Mouse (Mus musculus): ENCODE measurements at regions not wholly inside any gene's neighbourhood (a gene's known extent, or its start where the extent isn't known, plus 50 kb on each side); places are given as distances from the start of the nearest gene placed in this dataset.

DNA sequence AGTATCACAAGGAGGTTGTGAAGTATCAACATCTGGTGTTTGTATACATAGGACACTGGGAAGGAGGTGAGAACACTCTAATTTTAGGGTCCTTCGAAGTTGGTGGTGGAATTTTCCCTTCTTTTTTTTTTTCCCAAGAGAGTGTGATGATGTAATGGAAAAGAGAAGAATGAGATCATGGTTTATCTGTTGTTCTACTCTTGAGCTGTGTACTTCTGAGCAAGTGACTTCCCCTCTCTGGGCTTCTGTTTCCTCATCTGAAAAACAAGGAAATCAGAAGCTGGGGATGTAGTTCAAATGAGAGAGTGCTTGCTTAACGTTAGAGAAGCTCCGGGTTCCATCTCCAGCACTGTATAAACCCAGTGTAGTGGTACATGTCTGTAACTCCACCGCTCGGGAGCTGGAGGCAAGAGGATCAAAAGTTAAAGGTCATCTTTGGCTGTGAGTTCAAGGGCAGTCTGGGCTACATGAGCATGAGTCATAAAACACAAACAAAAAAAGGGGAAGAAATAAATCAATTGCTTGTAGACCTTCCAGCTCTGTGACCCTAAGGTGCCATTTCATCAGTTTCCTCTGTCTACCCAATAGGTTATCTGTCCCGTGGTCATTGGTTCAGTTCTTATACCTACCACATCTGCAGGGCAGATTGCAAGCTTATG is 132.5 kb upstream of the Cxcr4 start:
- no peak for DNase-seq (ENCODE audit: low spot score)

DNA sequence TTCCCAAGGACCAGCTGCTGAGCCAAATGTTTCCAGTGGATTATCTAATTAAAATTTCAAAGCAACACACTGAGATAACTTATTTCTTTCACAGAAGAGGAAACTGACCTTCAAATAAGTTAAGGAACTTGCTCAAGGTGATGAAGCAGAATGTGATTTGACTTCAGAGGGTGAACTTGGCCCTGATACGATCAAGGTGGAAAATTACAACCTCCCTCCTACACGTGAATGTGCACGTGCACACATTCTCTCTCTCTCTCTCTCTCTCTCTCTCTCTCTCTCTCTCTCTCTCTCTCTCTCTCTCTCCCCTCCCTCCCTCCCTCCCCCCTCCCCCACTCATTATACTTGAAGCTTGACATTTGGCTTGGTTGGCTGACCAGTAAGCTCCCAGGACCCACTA is 131.8 kb upstream of the Cxcr4 start:
- DNase-seq (ENCODE audit: low spot score) = no peak

DNA sequence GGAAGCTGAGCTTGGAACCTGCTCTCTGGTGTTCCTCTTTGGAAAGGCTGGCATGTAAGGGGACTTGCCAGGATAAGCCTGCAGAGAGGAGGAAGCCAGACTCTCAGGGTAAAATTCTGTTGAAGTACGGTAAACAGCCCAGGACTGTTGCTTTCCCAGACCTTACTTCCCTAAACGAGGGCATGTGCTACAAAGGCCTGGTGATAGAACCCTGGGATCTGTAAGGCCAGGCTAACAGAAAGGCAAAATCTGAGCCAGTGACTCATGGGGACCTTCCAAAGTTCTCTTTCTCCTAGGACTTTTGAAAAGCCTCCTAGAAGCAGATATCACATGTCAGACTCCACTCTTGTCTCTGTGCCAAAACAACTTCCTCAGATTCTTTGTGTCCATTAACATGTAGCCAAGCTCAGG is 130.0 kb upstream of the Cxcr4 start:
- no peak for DNase-seq (ENCODE audit: low spot score)

DNA sequence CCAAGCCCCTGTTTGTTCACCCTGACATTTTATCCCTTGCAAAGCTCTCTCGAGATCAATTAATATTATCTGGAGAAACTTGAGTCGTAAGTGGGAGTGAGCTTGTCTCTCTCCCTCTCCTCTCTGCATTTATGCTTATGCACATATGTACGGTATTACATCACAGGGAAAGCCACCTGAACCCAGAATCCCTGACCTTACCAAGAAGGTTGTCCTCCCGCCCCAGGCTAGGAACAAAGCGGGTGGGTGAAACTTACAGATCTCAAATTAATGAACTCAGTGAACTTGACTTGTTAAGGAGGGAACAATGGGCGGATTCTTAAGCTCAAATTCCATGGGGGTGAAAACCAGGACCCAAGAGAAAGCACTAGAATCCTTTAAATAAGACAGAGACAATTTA is 122.8 kb upstream of the Cxcr4 start:
- no peak for DNase-seq (ENCODE audit: low spot score)

DNA sequence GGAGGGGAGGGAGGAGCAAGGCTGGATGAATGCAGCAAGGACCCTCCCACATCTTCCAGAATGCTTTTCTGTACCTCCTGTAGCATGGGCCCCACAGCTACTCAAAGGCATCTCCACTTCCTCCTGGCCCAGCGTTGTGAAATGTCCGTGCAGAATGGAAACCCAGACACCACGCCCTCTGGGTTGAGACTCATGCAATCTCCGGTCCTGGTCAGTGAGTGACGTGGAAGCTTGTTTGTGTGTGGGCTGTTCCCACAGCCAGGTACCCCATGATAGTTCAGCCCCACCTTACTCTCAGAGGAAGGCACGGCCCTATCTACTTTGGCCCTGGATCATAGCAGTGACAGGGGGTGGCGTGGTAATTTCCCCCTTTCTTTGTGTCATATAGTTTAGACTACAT is 120.8 kb upstream of the Cxcr4 start:
- DNase-seq (ENCODE audit: low spot score) = no peak

DNA sequence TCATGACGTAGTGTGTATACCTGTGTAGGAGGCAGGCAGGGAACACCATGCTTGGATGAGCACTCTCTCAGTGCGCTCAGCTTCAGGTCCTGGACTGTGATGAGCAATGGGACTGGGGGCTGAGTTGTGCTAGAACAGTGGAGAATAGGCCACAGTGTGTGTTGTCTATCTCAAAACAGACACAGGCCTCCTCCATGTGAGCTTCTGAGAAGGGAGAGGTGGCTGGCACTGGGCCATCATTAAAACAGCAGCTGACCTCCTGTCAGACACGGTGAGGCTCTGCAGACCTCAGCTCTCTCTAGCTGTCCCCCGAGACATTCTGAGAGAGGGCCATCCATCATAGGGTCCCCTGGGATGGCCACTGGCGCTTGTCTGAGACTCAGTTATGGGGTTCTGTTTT is 119.0 kb upstream of the Cxcr4 start:
- no peak for DNase-seq (ENCODE audit: low spot score)

DNA sequence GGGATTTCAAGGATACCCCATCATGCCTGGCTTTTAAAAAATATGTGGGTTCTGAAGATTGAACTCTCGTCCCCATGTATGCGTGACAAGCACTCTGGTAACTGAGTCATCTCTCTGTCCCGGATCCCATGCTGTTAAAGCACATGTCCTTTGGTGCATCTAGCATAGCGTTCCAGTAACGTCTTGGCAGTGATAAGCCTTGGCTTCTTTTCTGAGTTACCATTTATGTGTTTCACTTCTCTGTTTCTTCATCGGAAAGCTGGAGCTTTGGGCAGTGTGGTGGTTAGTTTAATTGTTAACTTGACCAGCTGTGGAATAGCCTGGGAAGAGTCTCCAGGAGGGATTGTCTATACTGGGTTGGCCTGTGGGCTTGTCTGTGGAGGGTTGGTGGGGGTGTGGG is 115.7 kb upstream of the Cxcr4 start:
- DNase-seq (ENCODE audit: low spot score) = no peak

DNA sequence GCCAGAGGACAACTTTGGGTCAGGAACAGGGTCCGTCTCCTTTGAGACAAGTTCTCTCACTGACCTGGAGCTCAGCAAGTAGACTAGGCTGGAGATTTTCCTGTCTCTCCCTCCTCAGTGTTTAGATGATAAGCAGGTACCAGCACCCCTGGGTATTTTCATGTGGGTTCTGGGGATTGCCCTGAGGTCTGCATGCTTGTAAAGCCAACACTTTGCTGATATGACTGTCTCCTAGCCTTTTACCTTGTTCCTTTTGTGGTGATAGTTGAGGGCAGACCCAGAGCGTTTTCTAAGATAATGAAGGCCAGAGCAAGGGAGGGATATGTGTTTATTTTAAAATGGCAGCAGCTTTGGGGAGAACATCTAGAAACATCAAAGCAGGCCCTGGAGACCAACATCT is 114.1 kb upstream of the Cxcr4 start:
- DNase-seq (ENCODE audit: low spot score) = no peak

DNA sequence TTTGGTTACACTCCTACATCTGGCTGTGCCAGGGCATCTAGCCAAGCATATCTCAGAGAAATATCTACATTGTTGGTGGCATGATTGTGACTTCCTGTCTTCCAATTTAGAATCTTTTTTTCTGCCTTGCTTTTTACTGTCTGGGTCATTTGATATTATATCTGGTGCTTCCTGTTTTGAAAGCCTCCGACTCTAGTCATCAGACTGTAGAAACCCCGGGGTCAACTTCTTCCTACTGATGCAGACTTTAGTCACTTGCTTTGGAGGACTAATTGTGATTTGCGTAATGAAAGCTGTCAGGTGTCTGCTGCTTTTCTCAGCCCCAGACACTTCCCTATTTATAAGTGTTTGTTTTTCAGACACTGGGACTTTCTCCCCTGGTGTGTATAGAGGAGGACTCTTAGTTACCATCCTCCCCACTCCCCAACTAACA is 113.0 kb upstream of the Cxcr4 start:
- DNase-seq (ENCODE audit: low spot score) = peak; percentile 61

DNA sequence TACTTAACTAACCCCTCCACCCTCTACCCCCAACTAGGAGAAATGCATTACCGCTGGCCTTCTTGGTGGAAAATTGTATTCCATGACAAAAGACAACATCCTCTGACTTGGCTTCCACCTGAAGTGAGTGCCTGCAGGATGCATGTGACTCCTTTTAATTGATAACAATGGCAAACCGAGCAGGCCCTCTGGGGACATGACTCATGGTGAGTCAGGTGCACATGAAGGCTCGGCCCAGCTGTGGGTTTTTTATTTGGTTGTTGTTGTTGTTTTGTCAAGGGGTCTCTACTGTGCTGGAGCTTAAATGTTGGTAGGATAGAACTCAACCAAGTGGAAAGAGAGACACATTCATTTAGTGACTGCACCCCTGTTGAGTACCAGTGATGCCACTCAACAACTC is 109.2 kb upstream of the Cxcr4 start:
- no peak for DNase-seq (ENCODE audit: low spot score)

DNA sequence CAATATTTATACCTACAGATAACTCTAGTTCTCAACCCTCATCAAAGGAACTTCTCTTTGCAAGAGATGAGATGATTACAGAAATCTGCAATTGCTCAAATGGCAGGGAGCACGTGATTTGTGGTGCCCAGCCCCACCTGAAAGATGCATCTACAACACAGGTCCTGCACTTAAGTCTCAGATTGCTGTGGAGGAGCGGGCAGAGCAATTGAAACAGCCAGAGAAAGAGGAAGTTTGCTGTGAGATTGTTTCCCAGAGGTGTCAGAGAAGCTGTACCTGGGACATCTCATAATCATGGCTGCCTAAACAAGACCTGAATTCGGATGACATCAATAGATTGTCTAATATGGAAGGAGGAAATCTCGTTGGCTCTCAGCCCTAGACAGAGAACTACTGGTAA is 105.9 kb upstream of the Cxcr4 start:
- DNase-seq (ENCODE audit: low spot score) = no peak

DNA sequence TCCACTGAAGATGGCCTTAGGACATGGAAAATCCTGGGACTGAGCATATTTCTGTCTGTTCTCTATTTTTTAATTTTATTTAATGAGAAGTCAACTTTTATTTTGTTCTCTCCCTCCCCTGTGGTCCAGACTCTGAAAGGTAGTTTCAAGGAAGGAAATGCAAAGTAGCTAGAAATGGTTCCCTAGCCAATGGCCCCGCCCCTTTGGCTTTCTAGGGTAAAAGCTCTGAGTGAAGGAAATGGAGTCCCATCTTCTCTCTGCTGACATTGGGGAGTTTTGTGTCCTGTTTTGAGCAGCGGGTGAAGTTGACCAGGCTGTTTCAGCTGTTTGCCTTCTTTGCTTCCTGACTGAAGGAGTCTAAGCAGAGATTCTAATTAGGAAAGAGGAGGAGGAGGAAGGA is 103.8 kb upstream of the Cxcr4 start:
- peak; percentile 51 for DNase-seq (ENCODE audit: low spot score)

DNA sequence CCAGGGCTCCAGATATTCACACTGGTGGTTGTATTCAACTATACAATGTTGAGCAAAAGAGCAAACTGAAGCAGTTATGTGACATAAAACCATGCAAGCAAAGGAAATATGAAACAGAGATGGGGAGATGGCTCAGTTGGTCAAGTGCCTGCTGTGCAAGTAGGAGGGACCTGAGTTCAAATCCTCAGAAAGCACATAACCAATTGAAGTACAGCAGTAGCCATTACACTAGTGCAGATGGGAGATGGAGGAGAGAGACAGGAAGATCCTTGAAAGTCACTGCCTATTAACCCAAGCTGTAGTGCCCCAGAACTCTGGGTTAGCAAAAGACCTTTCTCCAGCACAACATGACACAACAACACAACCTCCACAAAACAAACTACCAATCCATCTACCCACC is 100.7 kb upstream of the Cxcr4 start:
- no peak for DNase-seq (ENCODE audit: low spot score)

DNA sequence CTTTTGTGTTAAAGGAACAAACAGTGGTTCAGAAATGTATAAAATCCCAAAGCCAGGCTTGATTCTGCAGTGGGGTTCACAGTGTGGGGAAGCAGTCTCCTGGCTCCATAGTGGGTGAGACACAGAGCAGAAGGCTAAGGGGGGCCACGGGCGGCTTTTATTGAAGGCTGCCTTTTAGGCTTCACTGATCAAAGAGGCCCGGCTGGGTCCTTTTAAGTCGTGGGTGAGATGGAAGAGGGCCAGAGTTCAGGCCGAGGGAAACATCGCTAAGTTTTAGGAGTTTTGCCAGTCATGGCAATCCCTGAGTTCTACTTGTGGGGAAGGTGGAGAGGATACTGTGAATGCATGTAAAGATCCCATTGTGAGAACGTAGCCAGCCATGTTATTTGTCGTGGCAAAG is 100.2 kb upstream of the Cxcr4 start:
- no peak for DNase-seq (ENCODE audit: low spot score)

DNA sequence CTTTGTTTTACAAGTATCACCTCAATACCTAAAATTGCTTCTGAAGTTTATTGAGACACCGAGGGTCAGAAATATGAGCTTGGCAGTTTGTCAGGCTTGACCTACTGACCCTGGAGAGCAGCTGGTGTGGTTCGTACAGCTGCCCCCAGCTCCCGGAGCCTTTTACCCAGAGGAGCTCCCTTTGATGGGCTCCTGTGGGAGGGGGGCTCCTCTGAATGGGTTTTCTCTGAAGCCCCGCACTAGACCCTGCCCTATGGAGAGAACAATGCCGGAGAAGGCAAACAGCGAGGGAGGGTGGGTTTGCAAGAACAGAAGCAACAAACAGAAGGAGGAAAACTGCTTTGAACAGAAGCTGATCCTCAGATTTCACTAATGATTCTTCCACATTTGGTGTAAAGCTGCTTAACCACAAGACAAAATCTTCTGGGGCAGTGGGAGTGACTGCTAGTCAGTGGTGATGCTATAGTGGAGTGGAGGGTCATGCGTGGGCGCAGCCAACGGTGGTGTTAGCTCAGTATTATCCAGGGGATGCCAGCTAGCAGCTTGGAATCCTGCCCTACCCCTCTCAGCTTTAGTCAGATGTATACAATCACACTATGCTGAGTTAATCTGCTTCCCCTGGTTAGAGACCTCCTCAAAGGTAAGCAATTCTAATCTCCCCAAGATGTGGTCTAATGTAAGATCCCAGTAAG is 95.3 kb upstream of the Cxcr4 start:
- no peak for DNase-seq (ENCODE audit: low spot score)

DNA sequence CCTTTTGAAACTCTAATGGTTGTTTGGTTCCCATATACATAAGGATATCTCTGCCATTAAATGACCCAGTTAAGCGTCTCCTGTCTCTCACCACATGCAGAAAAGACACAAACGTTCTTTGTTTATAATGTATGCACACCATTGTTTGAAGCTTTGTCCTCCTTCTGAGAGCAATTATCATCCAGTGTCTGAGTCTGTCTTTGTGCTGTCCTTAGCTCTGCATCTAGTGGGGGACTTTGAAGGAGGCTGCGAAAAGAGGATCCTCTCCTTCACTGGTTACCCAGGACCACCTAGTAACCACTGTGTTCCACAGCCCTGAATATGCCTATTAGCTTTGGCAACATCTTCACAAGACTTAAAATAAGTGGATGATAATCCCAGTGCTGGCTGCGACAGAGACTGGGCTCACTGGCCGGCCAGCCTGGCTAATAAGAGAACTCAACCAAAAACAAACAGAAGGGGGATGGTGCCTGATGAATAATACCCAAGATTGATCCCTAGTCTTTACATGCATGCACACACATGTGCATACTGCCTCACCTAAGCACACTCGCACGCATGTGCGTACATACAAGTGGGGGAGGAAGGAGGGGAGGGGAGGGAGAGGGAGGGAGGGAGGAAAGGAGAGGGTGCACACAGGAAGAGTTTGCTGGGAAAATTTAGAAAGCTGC is 93.5 kb upstream of the Cxcr4 start:
- no peak for DNase-seq (ENCODE audit: low spot score)

DNA sequence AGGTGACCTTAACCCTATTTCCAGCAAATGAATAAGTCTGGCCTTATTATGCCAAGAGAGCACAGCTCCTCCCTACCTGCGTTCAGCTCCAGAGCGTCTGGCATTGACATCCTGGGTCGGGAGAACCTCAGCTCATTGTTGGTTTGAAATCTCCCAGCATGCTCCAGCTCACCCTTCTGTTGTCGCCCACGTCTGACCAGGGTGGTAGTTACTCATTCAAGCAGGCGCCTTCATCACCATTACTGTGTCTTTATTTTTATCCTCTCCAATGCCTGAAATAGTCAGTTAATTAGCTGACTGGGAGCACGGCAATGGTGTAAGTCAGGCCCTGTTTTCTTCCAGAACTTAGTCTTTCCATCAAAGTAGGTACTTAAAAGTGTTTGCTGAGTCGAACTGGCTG is 90.8 kb upstream of the Cxcr4 start:
- no peak for DNase-seq (ENCODE audit: low spot score)

DNA sequence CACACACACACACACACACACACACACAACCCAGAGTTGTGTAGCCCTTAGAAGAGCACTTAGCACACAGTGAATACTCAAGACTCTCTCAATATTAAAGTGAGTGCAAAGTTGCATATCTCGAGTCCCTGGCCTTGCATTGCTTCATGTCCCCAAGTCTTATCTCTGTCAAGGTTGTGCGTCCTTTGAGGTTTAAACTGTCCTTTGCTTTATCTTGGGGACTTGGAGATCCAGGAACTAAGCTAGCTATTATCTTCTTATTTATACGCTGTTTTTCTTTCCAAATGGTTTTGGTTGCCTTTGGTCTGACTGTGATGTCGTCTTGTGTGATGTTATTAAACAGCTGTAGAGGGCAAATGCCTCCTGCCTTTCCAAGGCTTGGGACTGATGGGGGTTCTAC is 89.2 kb upstream of the Cxcr4 start:
- no peak for DNase-seq (ENCODE audit: low spot score)

DNA sequence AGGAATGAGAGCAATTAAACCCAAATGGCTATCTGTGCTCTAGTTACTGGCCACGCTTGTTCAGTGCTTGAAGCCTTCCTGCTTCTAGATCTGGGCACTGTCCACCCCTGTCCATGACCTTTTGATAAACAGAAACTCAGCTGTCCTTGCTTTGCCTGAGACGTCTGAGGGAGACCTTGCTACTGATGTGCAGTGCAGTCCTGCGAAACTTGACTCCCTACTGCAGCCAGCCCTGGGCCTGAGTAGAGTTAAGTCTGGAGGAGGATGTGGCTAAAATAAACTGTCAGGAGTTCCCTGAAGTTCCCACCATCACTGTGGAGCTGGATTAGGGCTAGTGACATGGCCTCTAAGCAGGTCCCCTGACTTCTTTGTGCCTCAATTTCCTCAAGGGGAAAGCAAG is 88.4 kb upstream of the Cxcr4 start:
- DNase-seq (ENCODE audit: low spot score) = no peak

DNA sequence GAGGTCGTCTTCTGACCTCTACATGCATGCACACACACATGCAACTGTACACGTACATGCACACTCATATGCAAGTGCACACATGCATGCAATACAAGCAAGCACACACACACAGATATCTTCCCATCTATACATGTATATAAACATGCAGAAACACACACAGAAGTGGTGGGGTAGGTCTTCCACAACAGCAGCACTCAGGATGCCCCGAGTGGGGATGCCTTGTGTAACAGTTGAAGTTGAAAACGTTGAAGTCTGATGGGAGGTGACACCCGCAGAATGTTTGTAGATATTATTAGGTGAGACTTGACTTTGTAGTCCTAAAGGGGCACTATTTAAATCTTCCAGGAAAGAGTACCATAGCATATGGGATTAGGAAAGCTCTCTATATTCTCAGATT is 87.9 kb upstream of the Cxcr4 start:
- no peak for DNase-seq (ENCODE audit: low spot score)

DNA sequence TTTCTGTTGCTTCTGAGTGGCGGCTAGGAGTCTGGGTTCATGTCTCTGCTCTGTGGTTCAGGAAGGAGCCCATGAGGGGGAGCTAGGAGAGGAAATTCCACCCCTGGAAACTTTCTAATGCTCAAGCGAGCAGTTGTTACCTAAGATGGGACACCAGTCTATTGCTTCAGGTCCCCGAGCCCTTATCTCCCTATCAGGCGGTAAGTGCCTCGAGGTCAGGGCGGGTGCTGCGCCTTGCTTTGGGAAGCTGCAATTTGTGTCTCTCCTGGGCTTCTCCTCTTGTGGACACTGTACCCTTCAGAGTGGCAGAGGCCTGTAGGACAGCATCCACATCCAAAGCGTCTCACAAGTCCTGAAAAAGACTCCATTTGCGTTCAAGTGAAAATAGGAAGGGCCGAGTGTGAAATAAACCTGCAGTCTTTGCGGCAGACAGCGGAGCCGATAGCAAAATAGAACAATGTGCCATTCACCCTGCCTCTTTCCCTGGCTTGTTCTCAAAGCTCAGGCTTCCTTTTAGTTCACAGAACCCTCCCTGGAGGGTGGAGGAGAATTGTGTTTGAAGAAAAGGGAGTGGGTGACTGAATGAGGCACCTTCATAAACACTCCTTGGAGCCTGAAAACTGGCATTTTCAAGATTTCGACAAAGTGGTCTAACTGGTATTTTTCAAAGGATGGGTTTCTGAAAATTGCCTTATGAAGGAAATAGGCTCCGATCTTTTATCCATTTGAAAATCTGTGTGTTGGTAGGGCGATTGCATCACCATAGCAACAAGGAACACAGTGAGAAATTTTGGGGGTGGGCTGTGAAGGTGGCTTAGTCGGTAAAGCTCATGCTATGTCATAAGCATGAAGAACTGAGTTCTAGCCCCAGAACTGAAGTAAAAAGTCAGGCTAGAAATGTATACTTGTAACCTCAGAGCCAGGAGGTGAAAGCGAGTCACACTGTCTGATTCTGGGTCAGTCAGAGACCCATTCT is 87.2 kb upstream of the Cxcr4 start:
- no peak for DNase-seq (ENCODE audit: low spot score)

DNA sequence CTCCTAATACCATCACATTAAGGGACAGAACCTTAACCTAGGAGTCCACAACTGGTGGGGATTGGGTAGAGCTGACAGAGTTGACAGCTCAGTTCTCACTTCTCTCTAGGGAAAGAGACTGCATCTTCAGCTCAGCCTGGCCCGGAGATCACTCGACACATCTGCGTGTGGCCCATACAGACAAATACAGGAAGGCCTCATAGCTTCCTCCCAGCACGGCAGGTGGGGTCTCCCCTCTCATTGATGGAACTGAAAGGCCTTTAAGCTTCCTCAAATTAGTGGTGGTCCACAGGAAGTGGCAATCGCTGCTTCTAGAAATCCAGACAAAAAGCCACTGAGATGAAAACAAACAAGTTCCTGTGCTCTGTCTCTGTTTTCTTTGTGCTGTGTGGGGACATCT is 83.4 kb upstream of the Cxcr4 start:
- peak; percentile 32 for DNase-seq (ENCODE audit: low spot score)
